Mouse (Mus musculus) stomach, embryonic 16.5 days (tissue): ENCODE results near the gene Tbc1d9. TPM values are rescaled to one million over a fixed set of nuclear protein-coding genes. Genes with fewer than 3 reads are reported as not detected.
A peak's percentile ranks its signal among the peaks of the same experiment; 100 is the strongest.

Experiments used
- ATAC-seq: fragments of 200-750 bp; cut with Nextera tagmentation; 2 replicates; pipeline ENCODE4 v1.8.0; 2017; ENCODE audit warnings: moderate number of reproducible peaks, moderate TSS enrichment; ENCODE audit not compliant: insufficient read depth, low FRiP score
- H3K27ac ChIP-seq: fragments of 300-500 bp; sonication (generic); 2 replicates; pipeline ENCODE4 v1.5.1; 2014; ENCODE audit warnings: low read length
- H3K27me3 ChIP-seq: fragments of 300-500 bp; sonication (generic); 2 replicates; pipeline ENCODE4 v1.6.1; 2014; ENCODE audit warnings: low read length, control low read depth, mixed read lengths; ENCODE audit not compliant: control insufficient read depth, insufficient read depth
- H3K36me3 ChIP-seq: fragments of 300-500 bp; sonication (generic); 2 replicates; pipeline ENCODE4 v1.6.1; 2014; ENCODE audit warnings: low read length; ENCODE audit not compliant: control insufficient read depth, insufficient read depth
- H3K4me1 ChIP-seq: fragments of 300-500 bp; sonication (generic); 2 replicates; pipeline ENCODE4 v1.6.1; 2014; ENCODE audit warnings: low read length, control low read depth, mixed read lengths; ENCODE audit not compliant: control insufficient read depth, insufficient read depth
- H3K4me2 ChIP-seq: fragments of 300-500 bp; sonication (generic); 2 replicates; pipeline ENCODE4 v1.6.1; 2014; ENCODE audit warnings: low read depth, low read length, mixed read lengths
- H3K4me3 ChIP-seq: fragments of 300-500 bp; sonication (generic); replicated peaks from 2 replicates; pipeline ENCODE4 v1.5.1; 2014; ENCODE audit warnings: mild to moderate bottlenecking, low read length
- H3K9ac ChIP-seq: fragments of 300-500 bp; sonication (generic); 2 replicates; pipeline ENCODE4 v1.6.1; 2014; ENCODE audit warnings: low read length
- H3K9me3 ChIP-seq: fragments of 300-500 bp; sonication (generic); replicated peaks from 2 replicates; pipeline ENCODE4 v1.6.1; 2016; ENCODE audit warnings: low read length, control low read depth; ENCODE audit not compliant: control insufficient read depth
- WGBS: fragments of 180-500 bp; shearing (Covaris S2); extraction: QIAGEN DNeasy Blood & Tissue Kit; methylation state at CpG from one replicate; pipeline ENCODE4 v1.1.7; 2014; 5-methylcytosine and 5-hydroxymethylcytosine counted together
- polyA plus RNA-seq: library from polyadenylated mRNA; unstranded; fragments of >200 nt; fragmentation: Nextera tagmentation; extraction: Ambion mirVana; gene quantifications from 2 replicates; pipeline ENCODE4 v1.2.1, GENCODE M21; 2015

Tbc1d9 gene
- polyA plus RNA-seq, 1 experiment from 2014 or later: 3.2 TPM

DNA sequence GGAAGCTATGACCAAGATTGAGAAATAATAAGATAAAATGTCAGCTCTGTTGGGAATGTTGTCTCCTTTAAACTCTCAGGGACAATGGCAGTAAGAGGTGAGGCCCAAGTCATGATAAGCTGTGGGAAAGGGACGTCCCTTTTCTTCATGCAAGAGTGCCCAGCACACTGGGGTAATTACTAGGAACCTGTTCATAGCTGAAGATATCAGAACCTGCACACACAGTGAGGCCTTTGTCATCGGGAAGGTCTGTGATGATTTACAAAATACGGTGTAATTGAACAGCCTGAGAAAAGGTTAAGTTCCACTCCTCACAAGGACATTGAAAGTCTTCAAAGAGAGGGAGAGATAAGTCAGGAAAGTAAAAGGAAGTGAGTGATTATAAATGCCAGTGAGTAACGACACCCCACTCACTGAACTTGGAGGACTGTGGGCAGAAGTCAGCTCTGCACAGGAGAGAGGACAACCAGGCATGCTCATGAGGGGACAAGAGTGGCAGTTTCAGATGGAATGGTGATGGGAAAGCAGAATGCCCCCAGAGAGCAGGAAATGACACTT is 24.5 kb downstream of the Tbc1d9 start:
- no peak overlapping the region for H3K9ac ChIP-seq
- no peak for ATAC-seq
- H3K36me3 ChIP-seq: no peaks in the 10 kb centered on the region
- H3K4me2 ChIP-seq: no peak overlapping the region
- no peak overlapping the region for H3K4me3 ChIP-seq
- WGBS: 48% methylated on average over 4 of the region's 4 CpGs
- peak overlapping the region; percentile 75 for H3K27ac ChIP-seq
- peaks cover 11% of the 10 kb centered on the region for H3K4me1 ChIP-seq
- no peaks in the 10 kb centered on the region for H3K27me3 ChIP-seq
- no peaks in the 10 kb centered on the region for H3K9me3 ChIP-seq

DNA sequence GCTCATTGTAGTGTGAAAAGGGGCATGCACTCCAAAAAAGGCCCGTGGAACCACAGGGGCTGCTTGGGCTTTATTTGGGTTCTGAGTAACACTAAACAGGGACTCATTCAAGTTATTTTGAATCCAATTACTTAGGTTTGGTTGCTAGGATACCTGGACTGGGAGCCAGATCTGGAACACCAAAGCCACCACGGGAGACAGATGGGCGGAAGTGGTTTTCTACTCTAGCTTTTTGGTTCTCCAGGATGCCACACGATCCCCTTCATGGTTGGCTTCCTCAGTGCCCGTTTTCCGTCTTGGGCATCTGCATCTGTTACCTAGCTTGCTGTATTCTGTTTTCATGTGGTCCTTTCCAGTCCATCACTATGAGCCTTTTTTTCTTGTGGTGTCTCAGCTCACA is 30.9 kb downstream of the Tbc1d9 start:
- 81% methylated on average over 6 of the region's 6 CpGs for WGBS
- H3K27ac ChIP-seq: no peak overlapping the region

DNA sequence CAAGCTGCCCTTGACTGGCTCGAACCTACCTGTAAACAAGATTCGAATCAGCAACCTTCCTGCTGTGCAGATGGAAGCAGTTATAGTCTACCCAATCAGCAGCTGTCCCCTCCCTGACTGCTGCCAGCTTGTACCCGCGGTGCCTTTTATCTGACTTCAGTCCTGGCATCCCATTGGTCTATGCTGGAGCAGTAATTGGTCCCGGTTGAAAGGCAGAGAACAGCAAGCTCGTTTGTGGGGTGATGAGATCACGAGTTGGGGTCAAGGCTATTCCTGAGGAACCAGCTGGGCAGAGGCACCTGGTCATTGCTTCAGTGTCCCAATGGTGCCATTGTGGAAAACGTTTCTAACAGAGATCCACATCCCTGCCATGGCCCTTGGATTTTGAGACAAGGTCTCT is 34.6 kb downstream of the Tbc1d9 start:
- no peaks in the 10 kb centered on the region for H3K9me3 ChIP-seq
- H3K27ac ChIP-seq: peak overlapping the region; percentile 82
- H3K9ac ChIP-seq: no peak overlapping the region
- no peaks in the 10 kb centered on the region for H3K27me3 ChIP-seq
- H3K36me3 ChIP-seq: no peaks in the 10 kb centered on the region
- no peak for ATAC-seq
- H3K4me2 ChIP-seq: no peak overlapping the region
- peaks cover 13% of the 10 kb centered on the region for H3K4me1 ChIP-seq
- no peak overlapping the region for H3K4me3 ChIP-seq
- 71% methylated on average over 8 of the region's 8 CpGs for WGBS

More for the DNA sequence above, 30.9 kb downstream of the Tbc1d9 start:
- Histone ChIP-seq H3K9me3 (no peaks in the 10 kb centered on the region), H3K4me2 (no peak overlapping the region), H3K4me3 (no peak overlapping the region), H3K36me3 (no peaks in the 10 kb centered on the region), H3K27me3 (no peaks in the 10 kb centered on the region), H3K9ac (no peak overlapping the region), H3K4me1 (peaks cover 13% of the 10 kb centered on the region)
- ATAC-seq: no peak

DNA sequence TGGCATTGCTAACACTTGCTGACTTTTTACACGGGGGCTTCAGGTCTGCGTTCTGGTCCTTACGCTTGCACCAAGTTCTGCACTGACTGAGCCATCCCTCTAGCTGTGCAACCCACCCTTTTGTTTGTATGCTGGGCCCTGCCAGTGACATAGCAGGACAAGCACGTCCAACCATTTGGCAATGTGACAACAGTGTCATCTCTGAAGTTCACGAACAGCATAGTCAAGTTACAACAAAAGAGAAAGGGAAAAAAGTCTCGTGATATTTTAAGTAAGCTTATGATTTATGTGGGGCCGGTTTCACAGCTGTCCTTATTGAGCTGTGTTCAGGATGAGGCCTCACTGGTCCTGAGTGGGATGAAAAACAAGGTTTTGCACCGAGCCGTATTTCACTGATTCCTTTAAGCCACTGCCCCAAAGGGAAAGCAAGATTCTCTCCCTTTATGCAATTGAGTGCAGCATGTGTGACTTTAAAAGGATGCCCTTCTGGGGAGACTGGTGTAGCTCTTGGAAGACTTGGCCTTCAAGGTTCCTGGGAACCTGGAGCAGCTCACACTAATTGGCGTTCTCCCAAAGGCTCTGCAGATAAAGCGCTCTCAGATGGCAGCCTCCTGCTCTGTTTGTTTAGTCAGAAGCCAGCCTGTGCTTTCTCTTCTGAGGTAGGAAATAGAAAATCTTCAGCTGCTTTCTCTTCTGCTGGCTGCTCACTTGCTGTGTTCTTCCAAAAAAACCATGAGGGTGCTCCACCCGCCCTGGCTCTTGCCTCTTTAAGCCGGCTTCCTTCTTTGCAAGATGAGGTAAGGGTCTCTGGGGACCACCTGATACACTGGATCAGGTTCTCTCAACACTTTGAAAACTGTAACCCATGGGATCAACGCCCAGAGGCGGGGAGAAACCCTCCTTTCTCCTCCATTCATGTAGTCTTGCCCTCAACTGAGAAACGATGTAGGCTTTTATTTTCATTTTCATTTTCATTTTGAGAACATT is 35.3 kb downstream of the Tbc1d9 start:
- Histone ChIP-seq H3K9ac (peak overlapping the region; percentile 51; the same call in 1 of the 2 replicates), H3K27me3 (no peaks in the 10 kb centered on the region), H3K4me1 (peaks cover 13% of the 10 kb centered on the region), H3K27ac (peak overlapping the region; percentile 82), H3K36me3 (no peaks in the 10 kb centered on the region), H3K4me2 (peak overlapping the region; percentile 38), H3K9me3 (no peaks in the 10 kb centered on the region), H3K4me3 (0 out of 2 replicates have a peak overlapping the region, but pooled peaks have one; percentile 8)
- WGBS: 46% methylated on average over 16 of the region's 16 CpGs
- peak; percentile 74 for ATAC-seq

DNA sequence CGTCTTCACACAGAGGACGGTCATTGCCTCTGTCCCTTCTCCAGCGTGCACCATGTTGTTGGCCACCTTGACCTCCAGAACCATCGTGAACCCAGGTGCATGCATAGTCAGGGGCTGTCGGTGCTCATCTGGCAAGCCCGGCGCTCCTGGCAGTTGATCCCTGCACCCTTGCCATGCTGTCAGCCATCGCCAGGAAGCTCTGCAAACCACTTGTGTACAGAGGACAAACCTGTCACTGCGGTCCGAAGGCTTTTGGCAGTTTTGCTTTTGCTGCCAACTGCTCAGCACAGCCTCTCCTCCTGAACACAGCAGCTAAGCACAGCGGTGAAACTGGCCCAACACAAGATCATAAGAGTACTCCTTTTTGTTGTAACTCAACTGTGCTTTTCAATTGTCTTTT is 37.8 kb downstream of the Tbc1d9 start:
- 89% methylated on average over 11 of the region's 11 CpGs for WGBS
- no peaks in the 10 kb centered on the region for H3K36me3 ChIP-seq
- no peak for ATAC-seq
- H3K27ac ChIP-seq: no peak overlapping the region
- no peak overlapping the region for H3K9ac ChIP-seq
- no peak overlapping the region for H3K4me2 ChIP-seq
- H3K4me3 ChIP-seq: no peak overlapping the region
- H3K9me3 ChIP-seq: no peaks in the 10 kb centered on the region
- peaks cover 13% of the 10 kb centered on the region for H3K4me1 ChIP-seq
- H3K27me3 ChIP-seq: no peaks in the 10 kb centered on the region

DNA sequence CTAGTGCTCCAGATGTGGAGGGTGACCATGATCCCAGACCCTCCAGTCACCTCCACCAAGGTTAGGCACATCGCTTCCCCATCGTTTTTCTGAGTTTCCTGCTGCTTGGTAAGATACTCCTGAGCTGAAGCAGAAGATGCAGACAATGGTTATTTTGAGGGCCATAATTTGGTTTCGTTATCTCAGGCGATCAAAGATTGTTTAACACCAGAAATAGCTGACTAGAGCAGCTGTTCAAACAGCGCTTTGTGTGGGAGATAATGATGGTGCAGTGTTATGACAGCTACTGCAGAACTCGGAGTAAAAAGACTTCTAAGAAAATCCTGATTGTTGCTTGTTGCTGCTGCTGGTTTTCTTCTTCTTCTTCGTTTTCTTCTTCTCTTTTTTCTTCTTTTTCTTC is 40.8 kb downstream of the Tbc1d9 start:
- Histone ChIP-seq H3K27me3 (no peaks in the 10 kb centered on the region), H3K27ac (no peak overlapping the region), H3K36me3 (no peaks in the 10 kb centered on the region), H3K4me1 (no peaks in the 10 kb centered on the region), H3K4me3 (no peak overlapping the region), H3K9ac (no peak overlapping the region), H3K9me3 (no peaks in the 10 kb centered on the region), H3K4me2 (no peak overlapping the region)
- ATAC-seq: no peak
- 54% methylated on average over 7 of the region's 7 CpGs for WGBS

DNA sequence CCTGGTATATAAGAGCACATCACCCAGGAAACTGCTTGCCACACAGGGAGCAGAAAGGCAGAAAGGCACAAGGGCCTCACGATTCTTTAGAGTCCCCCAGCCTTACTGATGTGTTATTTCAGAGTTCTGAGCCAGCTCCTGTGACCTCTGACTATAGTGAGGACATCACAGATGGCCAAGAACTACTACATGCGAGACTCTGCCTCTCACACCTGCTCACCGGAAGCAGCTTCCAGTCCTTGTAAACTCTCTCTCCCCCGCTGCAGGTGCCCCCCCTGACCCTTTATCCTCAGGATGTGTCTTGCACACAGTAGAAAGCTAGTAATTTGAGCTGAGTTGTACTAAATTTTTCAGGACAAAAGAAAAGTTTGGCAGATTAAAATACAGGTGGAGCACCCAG is 44.4 kb downstream of the Tbc1d9 start:
- WGBS: 61% methylated on average over 4 of the region's 4 CpGs

DNA sequence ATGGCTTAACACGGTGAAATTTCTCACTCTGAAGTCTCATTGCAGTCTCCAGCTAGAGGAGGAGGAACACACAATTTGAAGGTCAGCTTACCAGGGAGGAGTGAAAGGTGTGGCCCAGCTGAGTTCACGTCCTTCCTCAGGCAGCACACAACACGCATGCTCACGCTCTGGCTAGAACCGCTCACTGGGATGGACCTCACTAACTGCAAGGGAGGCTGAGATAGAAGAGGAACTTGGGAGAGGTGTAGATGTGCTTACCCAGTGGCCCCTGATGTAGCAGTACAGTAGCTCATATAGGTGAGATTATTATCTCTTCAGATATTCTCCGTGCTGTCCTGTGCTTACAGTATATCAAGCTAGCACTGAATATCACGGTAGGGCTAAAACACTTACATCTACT is 45.5 kb downstream of the Tbc1d9 start:
- no peaks in the 10 kb centered on the region for H3K36me3 ChIP-seq
- no peak for ATAC-seq
- WGBS: 79% methylated on average over 7 of the region's 7 CpGs

More for the DNA sequence above, 44.4 kb downstream of the Tbc1d9 start:
- Histone ChIP-seq H3K4me2 (no peak overlapping the region), H3K9me3 (no peaks in the 10 kb centered on the region), H3K4me1 (no peaks in the 10 kb centered on the region), H3K27ac (no peak overlapping the region), H3K36me3 (no peaks in the 10 kb centered on the region), H3K4me3 (no peak overlapping the region), H3K9ac (no peak overlapping the region), H3K27me3 (no peaks in the 10 kb centered on the region)
- no peak for ATAC-seq

DNA sequence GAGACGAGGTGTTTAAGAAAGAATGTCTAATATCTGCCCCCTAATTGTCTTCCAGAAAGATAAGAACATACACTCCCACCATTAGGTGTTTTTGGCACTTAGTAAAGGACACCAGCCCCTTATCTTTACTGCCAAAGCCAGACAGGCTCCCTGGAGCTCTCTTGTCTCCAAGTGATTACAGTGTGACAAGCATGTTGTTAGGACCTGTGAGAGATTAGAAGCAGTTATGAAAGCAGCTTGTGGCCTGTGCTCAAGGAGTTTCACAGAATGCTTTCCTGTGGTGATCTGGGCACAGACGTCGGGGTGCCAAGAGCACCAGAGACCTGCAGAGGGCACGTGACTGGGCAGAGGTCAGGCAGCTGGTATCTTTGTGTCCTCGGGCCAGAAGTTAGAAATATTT is 49.9 kb downstream of the Tbc1d9 start:
- Histone ChIP-seq H3K9ac (no peak overlapping the region), H3K27ac (peak overlapping the region; percentile 47; the same call in 1 of the 2 replicates)
- 46% methylated on average over 5 of the region's 5 CpGs for WGBS

More for the DNA sequence above, 45.5 kb downstream of the Tbc1d9 start:
- Histone ChIP-seq H3K4me1 (no peaks in the 10 kb centered on the region), H3K27ac (no peak overlapping the region), H3K27me3 (no peaks in the 10 kb centered on the region), H3K4me2 (no peak overlapping the region), H3K9ac (no peak overlapping the region), H3K4me3 (no peak overlapping the region), H3K9me3 (no peaks in the 10 kb centered on the region)

More for the DNA sequence above, 49.9 kb downstream of the Tbc1d9 start:
- H3K36me3 ChIP-seq: no peaks in the 10 kb centered on the region
- H3K4me1 ChIP-seq: no peaks in the 10 kb centered on the region
- no peaks in the 10 kb centered on the region for H3K27me3 ChIP-seq
- H3K4me3 ChIP-seq: no peak overlapping the region
- no peak overlapping the region for H3K4me2 ChIP-seq
- no peaks in the 10 kb centered on the region for H3K9me3 ChIP-seq
- ATAC-seq: peak; percentile 68; the same call in 1 of the 2 replicates
